9 mouse cellular contexts compared by ENCODE assay signal in the genomic region with DNA sequence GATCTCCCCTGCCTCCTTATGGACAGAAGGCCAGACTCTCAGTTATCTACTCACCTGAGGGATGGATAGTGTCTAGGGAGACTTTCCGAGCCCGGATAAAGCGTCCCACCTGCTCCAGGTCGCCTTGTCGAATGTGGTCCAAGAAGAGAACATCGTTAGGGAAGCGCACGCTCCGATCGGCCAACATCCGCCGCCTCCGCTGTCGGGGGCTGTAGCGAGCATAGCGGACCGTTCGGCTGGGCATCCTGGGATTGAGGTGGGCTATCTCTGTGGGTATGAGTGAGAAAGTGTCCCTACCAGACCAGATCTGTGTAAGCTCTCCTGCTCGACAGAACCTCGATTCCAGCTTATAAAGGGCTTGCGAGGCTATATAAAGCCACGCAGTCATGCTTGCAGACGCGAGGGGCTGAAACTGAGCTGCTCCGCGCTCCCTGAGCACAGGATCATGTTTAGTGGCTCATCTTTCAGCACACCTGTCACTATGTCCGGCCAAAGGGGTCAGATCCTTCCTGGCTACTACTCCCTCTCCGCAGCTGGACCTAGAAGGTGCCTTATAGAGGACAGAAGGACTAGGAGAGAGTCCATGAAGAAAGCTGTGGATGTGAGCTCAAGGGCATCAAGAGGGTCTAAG. TPM values are rescaled to one million over a fixed set of nuclear protein-coding genes. Genes with fewer than 3 reads are reported as not detected.
DNase-seq lines count a peak whose midpoint lies in the region; ATAC-seq and TF ChIP-seq lines count a peak whose summit lies in the region.
"Had no signal": no experiment of that assay in that cellular context is flagged by ENCODE, and none has a peak within 500 bp of the region (broad histone marks: within the 10 kb centered on the region; RNA-seq: fewer than 3 reads in every experiment).

A gene (minus strand): TSS at position 323 of the 631 bp plus-strand sequence.

- peak within 1 kb of the TSS; percentile 87 for H3K4me2 ChIP-seq in heart, embryonic 15.5 days
- H3K4me2 ChIP-seq in heart, embryonic 16.5 days (ENCODE audit: low read depth, low read length), result peak within 1 kb of the TSS; percentile 84

- no peak for TF ChIP-seq CTCF in bone marrow, adult 2 months (IDR thresholded peaks at IDR 0.05; ENCODE audit: control insufficient read depth, insufficient read depth, low read length)

- H3K4me3 ChIP-seq in heart, embryonic 15.5 days, result peak within 1 kb of the TSS; percentile 96
- H3K4me3 ChIP-seq in bone marrow, adult 2 months (replicated peaks; ENCODE audit: control insufficient read depth, low read depth, low read length), result peak within 1 kb of the TSS; percentile 80
- peak within 1 kb of the TSS; percentile 68 for H3K4me3 ChIP-seq in heart, embryonic 16.5 days (ENCODE audit: low read length)
- peak within 1 kb of the TSS; percentile 100 for H3K4me3 ChIP-seq in midbrain, embryonic 10.5 days

- no peak for TF ChIP-seq POLR2A in bone marrow, adult 2 months (IDR thresholded peaks at IDR 0.05; ENCODE audit: borderline replicate concordance, control insufficient read depth, low read depth, low read length)

- H3K9ac ChIP-seq in heart, embryonic 15.5 days, result peak within 1 kb of the TSS; percentile 97
- peak within 1 kb of the TSS; percentile 86 for H3K9ac ChIP-seq in heart, embryonic 16.5 days (ENCODE audit: low read length)

- H3K27ac ChIP-seq in heart, embryonic 15.5 days, result peak within 1 kb of the TSS; percentile 94
- peak within 1 kb of the TSS; percentile 91 for H3K27ac ChIP-seq in bone marrow, adult 2 months (ENCODE audit: control insufficient read depth, insufficient read depth, low read depth, low read length, poor library complexity)
- H3K27ac ChIP-seq in heart, embryonic 16.5 days (ENCODE audit: low read length), result peak within 1 kb of the TSS; percentile 69
- peak within 1 kb of the TSS; percentile 96 for H3K27ac ChIP-seq in midbrain, embryonic 10.5 days (replicated peaks)

- DNase-seq in heart, postnatal 4 days, result no peak
- no peak for DNase-seq in midbrain, embryonic 10.5 days (ENCODE audit: low spot score)
- DNase-seq in T-cell, adult 2 months (ENCODE audit: low spot score), result no peak
- DNase-seq in right cerebral cortex, postnatal 4 days, result no peak
- no peak for DNase-seq in frontal cortex, adult 2 months (ENCODE audit: extremely low spot score in 1 of 2, low spot score in 1 of 2)

- no peaks in the 10 kb centered on the region for H3K9me3 ChIP-seq in heart, embryonic 15.5 days (replicated peaks)
- no peaks in the 10 kb centered on the region for H3K9me3 ChIP-seq in heart, embryonic 16.5 days (replicated peaks; ENCODE audit: control insufficient read depth, low read length)
- no peaks in the 10 kb centered on the region for H3K9me3 ChIP-seq in midbrain, embryonic 10.5 days (replicated peaks)

- WGBS in heart, embryonic 15.5 days, result 90% methylated on average over 28 of the region's 28 CpGs
- 93% methylated on average over 28 of the region's 28 CpGs for WGBS in bone marrow, adult 2 months
- WGBS in heart, embryonic 16.5 days, result 92% methylated on average over 28 of the region's 28 CpGs
- WGBS in midbrain, embryonic 10.5 days, result 95% methylated on average over 28 of the region's 28 CpGs

- no peaks in the 10 kb centered on the region for H3K27me3 ChIP-seq in heart, embryonic 15.5 days
- H3K27me3 ChIP-seq in heart, embryonic 16.5 days (ENCODE audit: control insufficient read depth, insufficient read depth, low read length), result no peaks in the 10 kb centered on the region
- H3K27me3 ChIP-seq in midbrain, embryonic 10.5 days (ENCODE audit: low read depth, poor library complexity, severe bottlenecking), result no peaks in the 10 kb centered on the region

- peaks cover 39% of the 10 kb centered on the region for H3K4me1 ChIP-seq in heart, embryonic 15.5 days (replicated peaks)
- peaks cover 4% of the 10 kb centered on the region for H3K4me1 ChIP-seq in bone marrow, adult 2 months (ENCODE audit: control insufficient read depth, insufficient read depth, low read length)
- H3K4me1 ChIP-seq in heart, embryonic 16.5 days (ENCODE audit: control insufficient read depth, insufficient read depth, low read length), result peaks cover 26% of the 10 kb centered on the region
- peaks cover 35% of the 10 kb centered on the region for H3K4me1 ChIP-seq in midbrain, embryonic 10.5 days

- no peaks in the 10 kb centered on the region for H3K36me3 ChIP-seq in heart, embryonic 15.5 days
- no peaks in the 10 kb centered on the region for H3K36me3 ChIP-seq in heart, embryonic 16.5 days (ENCODE audit: control insufficient read depth, insufficient read depth)
- peaks cover 15% of the 10 kb centered on the region for H3K36me3 ChIP-seq in midbrain, embryonic 10.5 days

- no peak for ATAC-seq in heart, embryonic 15.5 days (replicated peaks; ENCODE audit: insufficient number of reproducible peaks, insufficient read depth, low FRiP score, low read depth)
- ATAC-seq in heart, embryonic 16.5 days (replicated peaks; ENCODE audit: extremely low read depth, insufficient read depth, low FRiP score), result no peak

RNA-seq across cellular contexts. Expression of the gene that starts here (rescaled TPM):
- polyA plus RNA-seq in heart, embryonic 15.5 days (2015; fragmentation: Nextera tagmentation; extraction: Ambion mirVana), result 0.50 and 7.6 TPM in 2 replicates
- total RNA-seq in heart, postnatal 4 days (2021), result under 1 TPM in 1 of 2 experiments, not detected in 1; 0.83 TPM
- not detected in 2 replicates for polyA plus RNA-seq in bone marrow, adult 2 months (2011; ENCODE audit: insufficient read depth, insufficient read length, low replicate concordance, missing spikeins)
- 3.3 and 8.5 TPM in 2 replicates for polyA plus RNA-seq in heart, embryonic 16.5 days (2015; fragmentation: Nextera tagmentation; extraction: Ambion mirVana)
- not detected in 2 replicates for polyA plus RNA-seq in midbrain, embryonic 10.5 days (2016; fragmentation: Nextera tagmentation; extraction: Ambion mirVana)
- not detected in 2 replicates for polyA plus RNA-seq in frontal cortex, adult 2 months (2012; rRNA removed)
- polyA plus RNA-seq: large intestine, adult 2 months had no signal
